Mouse (Mus musculus): ENCODE measurements around the gene Anks3.
A peak's percentile ranks its signal among the peaks of the same experiment; 100 is the strongest.

Gene Anks3

GRCm38 (mm10) chr16:4927967-4928366, 36.0 kb downstream of the Anks3 start:
- no peak for DNase-seq (ENCODE audit: extremely low spot score)

- no peak for DNase-seq (ENCODE audit: extremely low spot score)
Observed at GRCm38 (mm10) chr16:4923996-4924395, 40.0 kb downstream of the Anks3 start.

- DNase-seq (ENCODE audit: extremely low spot score): no peak
Observed at GRCm38 (mm10) chr16:4922481-4922880, 41.5 kb downstream of the Anks3 start.

GRCm38 (mm10) chr16:4920556-4920955, 43.4 kb downstream of the Anks3 start:
- DNase-seq (ENCODE audit: extremely low spot score): no peak

GRCm38 (mm10) chr16:4916608-4917007, 47.4 kb downstream of the Anks3 start:
- DNase-seq (ENCODE audit: extremely low spot score): no peak

GRCm38 (mm10) chr16:4915931-4916330, 48.1 kb downstream of the Anks3 start:
- DNase-seq (ENCODE audit: extremely low spot score): no peak

- peak; percentile 80 for DNase-seq (ENCODE audit: extremely low spot score)
Observed at GRCm38 (mm10) chr16:4913783-4914735, 49.9 kb downstream of the Anks3 start.

GRCm38 (mm10) chr16:4912907-4913782, 50.9 kb downstream of the Anks3 start:
- DNase-seq (ENCODE audit: extremely low spot score): peak; percentile 19

GRCm38 (mm10) chr16:4912074-4912648, 51.8 kb downstream of the Anks3 start:
- no peak for DNase-seq (ENCODE audit: extremely low spot score)

GRCm38 (mm10) chr16:4910758-4911157, 53.2 kb downstream of the Anks3 start:
- DNase-seq (ENCODE audit: extremely low spot score): no peak

GRCm38 (mm10) chr16:4909745-4910144, 54.3 kb downstream of the Anks3 start:
- DNase-seq (ENCODE audit: extremely low spot score): no peak

GRCm38 (mm10) chr16:4907972-4908371, 56.0 kb downstream of the Anks3 start:
- DNase-seq (ENCODE audit: extremely low spot score): no peak

GRCm38 (mm10) chr16:4907386-4907785, 56.6 kb downstream of the Anks3 start:
- DNase-seq (ENCODE audit: extremely low spot score): no peak

- no peak for DNase-seq (ENCODE audit: extremely low spot score)
Observed at GRCm38 (mm10) chr16:4906559-4906958, 57.4 kb downstream of the Anks3 start.

GRCm38 (mm10) chr16:4905591-4905990, 58.4 kb downstream of the Anks3 start:
- no peak for DNase-seq (ENCODE audit: extremely low spot score)

- no peak for DNase-seq (ENCODE audit: extremely low spot score)
Observed at GRCm38 (mm10) chr16:4904878-4905277, 59.1 kb downstream of the Anks3 start.

GRCm38 (mm10) chr16:4903491-4904102, 60.4 kb downstream of the Anks3 start:
- no peak for DNase-seq (ENCODE audit: extremely low spot score)

GRCm38 (mm10) chr16:4902390-4902789, 61.6 kb downstream of the Anks3 start:
- no peak for DNase-seq (ENCODE audit: extremely low spot score)

- DNase-seq (ENCODE audit: extremely low spot score): no peak
Observed at GRCm38 (mm10) chr16:4901167-4901566, 62.8 kb downstream of the Anks3 start.

GRCm38 (mm10) chr16:4899711-4900110, 64.3 kb downstream of the Anks3 start:
- no peak for DNase-seq (ENCODE audit: extremely low spot score)

GRCm38 (mm10) chr16:4898881-4899280, 65.1 kb downstream of the Anks3 start:
- no peak for DNase-seq (ENCODE audit: extremely low spot score)
